Mouse (Mus musculus) NIH3T3 (cell line): ENCODE data around the gene Zcchc17.

ENCODE experiments used
- DNase-seq: peaks from one replicate; pipeline ENCODE4 v3.0.0-alpha.2; 2012; ENCODE audit warnings: low read depth

Gene Zcchc17

DNA sequence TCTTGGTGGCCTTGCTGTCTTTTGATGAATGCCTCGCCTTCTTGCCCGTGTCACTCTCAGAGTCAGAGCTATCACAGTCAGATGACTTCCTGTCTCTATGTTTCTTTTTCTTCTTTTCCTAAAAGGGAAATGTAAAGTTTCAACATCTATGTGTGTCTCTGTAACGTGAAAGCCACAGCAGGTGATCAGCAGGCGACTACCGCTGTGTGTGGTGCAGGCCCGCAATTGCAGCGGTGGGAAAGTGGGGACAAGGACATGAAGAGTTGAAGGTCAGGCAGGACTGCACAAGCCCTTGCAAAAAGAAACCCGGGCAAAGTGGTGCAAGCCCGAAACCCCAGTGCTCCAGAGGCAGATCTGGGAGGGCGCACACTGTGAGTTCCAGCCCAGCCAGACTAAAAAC, 43.1 kb downstream of the Zcchc17 start:
- no peak for DNase-seq

DNA sequence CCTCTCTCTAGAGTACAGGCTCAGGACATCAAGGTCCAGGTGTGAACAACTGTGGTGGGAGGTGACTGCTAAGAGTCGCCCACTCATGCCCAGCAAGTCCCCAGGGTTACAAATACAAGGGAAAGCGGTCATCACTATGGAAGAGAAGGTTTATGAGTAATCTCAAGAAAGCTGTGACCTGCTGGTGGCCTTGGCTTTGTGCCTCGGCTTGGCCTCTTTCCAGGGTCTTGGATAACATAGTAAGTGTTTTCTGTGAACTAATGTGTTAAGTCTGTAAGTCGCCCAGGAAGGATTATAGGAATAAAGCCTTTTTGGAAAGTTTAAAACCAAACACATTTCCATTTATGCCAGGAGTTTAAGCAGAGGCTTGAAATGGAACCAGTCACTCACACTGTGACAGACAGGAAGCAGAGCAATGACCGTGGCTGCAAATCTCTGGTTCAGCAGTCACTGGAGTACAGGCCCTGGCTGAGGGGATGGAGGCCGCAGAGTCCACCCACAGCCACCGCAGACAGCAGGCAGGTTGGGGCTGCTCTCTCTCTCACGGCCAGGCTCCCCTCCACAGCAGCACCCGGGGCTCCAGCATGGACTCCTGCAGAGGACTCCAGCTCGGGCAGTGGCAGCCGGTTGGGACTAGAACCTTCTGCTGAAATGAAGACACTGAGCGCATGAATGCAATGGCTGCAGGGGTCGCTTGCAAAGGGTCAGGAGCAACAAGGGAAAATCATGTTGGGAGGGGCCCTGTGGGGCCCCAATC, 43.8 kb downstream of the Zcchc17 start:
- DNase-seq = peak; percentile 63

DNA sequence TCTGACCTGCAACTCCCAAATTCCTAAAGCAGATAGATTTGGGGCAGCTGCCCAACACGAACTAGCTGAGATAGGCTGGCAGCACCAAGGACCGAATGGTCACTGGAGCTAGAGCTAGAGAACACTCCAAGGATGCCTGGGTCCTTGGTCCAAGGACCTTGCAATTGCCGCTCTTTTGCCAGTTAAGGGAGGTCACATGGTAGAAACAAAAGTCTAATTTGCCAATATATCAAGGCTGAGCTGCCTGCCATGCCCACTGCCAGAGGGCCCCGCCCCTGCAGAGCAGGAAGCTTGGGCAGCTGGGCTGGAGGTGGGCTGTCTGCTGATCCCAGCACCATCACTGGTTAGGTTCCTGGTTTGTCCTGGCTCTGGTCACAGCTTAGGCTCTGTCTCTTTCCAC, 46.2 kb downstream of the Zcchc17 start:
- no peak for DNase-seq

DNA sequence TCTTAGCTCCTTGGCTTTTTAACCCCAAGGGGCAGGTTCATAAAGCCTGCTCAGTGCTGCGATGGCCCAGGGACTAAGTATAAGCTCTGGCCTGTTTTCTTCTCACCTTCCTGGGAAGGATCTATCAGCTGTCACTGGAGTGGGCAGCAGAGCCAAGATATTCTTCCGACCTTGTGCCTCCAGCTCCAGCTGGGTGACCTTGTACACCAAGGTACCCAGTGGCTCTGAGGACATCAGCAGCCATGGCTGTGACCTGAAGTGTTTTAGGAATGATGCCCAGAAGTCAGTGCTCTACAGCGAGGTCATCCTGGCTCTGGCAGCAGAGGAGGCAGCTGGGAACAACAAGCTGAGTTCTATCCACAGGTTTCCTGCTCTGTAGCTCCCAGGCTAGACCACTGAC, 47.2 kb downstream of the Zcchc17 start:
- no peak for DNase-seq

DNA sequence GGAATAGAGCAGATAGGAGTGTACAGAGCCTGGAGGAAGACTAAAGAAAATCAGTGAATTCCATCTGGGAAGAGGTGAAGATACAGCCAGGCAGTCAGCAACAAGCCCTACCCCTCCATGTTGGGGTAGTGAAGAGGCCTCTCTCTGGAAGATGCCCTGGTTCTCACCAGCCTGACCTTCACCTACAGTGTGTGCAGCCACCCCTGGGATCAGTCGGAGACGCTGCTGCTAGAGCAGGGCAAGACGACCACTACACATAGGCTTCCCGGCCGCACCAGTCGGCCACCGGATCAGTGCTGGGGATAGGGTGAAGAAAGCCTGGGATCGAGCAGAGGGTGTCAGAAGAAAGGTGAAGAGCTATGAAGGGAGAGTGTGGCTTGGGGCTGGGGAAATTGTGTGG, 50.5 kb downstream of the Zcchc17 start:
- no peak for DNase-seq

DNA sequence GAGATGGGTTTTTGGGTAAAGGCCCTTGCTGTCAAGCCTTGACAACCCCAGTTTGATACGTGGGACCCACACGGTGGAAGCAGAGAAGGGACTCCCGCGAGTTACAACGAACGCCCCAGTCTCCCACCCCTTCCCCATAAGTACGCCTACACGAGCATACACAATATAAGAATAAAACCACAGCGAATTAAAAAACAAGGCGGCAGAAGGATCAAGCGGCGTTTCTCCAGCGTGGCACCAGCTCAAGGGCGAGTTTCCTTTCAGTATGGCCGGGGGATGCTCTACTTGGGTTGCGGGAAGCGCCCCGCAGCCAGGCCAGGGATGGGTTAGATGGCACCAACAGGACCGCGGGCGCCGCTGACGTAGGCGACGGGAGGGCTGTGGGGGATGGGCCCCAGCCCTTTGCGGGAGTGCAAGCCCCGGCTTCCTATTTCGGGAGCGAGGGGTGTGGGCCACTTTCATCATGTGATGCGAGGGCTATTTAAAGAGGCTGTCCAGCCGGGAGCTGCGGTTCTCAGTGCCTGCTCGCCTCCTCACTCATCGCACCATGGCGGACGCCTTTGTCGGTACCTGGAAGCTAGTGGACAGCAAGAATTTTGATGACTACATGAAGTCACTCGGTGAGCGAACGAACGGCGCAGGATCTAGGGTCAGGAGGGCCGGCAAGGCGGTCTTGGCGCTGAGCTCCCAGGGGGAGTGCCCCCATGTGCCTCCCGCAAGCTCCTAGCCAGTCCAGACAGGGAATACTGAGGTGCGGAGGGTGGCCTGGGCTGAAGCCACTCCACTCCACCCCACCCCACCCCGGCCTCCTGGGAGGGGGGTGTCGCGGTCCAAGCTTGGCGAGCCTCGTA, 51.3 kb downstream of the Zcchc17 start, which contains the start of the genes Fabp3 and Gm10570:
Gene Fabp3, plus strand, starts transcription at position 365 of the 851 bp plus-strand sequence.
Gene Gm10570, minus strand, starts transcription at position 444 of the 851 bp plus-strand sequence.
- DNase-seq = no peak

DNA sequence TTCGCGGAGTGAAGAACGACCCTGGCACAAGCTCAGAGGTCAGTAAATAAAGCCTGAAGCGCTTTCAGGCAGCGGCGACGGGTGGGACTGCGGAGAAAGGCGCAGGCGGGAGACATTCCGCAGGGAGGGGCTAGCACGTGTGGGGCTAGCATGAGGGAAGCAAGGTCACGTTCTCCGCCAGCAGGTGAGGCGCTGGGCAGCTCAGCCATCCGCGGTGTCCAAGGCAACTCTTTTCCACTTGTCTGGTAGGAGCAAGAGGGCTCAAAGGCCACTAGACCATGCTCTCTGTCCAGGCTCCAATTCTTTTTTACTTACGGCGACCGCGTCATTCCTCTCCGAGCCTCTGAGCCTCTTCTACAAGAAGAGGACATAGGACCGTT, 51.9 kb downstream of the Zcchc17 start:
- no peak for DNase-seq

DNA sequence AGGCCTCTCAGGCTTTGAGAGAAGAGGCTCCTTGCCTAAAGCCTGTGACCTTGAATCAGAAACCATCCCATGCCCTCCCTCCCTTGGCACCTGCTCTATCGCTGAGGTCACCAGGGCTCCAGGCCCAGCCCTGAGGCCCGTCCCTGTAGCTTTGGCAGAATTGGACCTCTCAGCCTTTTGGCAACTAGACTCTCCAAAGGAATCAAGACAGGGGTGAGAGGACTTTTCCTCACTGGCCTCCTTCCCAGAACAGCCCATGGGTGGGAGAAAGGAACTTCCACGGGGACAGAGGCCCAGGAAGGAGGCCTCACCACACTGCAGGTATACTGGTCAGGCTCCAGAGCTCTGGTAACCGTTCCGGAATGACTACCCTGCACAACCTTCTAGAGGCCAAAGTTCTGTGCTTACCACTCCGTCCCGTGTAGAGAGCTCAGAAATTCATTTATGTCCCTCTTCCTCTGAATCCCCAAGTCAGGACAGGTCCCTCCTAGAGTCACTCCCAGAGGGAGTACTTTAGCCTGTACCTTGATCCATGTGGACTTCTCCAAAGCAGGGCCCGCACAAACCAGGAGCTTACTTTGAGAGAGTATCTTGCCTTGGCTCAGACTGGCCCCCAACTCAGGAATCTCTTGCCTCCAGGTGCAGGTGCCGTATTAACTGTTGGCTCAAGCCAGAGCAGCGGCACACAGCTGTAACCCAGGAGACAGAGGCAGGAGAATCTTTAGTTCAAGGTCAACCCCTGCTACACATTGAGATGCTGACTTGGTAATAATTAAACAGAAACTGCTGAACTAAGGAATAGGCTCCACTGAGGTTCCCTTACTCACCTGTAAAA, 52.7 kb downstream of the Zcchc17 start:
- DNase-seq = no peak

DNA sequence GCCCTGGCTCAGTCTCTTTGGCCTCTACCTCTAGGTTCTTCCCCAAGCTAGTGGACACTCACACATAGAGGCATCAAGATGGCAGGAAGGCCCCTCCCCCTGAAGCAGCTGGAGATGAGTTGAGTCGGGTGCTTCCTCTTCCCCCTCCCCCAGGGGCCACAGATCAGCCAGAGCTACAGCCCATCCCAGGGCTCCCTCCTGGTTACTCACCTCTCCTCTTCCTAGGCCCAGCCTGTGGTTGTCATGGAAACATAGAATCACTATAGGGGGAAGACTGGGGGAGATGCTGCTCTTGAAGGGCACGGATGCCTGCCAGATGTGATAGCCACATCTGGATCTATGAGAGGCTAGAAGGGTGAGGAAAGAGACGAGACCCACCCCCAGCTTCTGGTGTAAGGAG, 55.0 kb downstream of the Zcchc17 start:
- no peak for DNase-seq

DNA sequence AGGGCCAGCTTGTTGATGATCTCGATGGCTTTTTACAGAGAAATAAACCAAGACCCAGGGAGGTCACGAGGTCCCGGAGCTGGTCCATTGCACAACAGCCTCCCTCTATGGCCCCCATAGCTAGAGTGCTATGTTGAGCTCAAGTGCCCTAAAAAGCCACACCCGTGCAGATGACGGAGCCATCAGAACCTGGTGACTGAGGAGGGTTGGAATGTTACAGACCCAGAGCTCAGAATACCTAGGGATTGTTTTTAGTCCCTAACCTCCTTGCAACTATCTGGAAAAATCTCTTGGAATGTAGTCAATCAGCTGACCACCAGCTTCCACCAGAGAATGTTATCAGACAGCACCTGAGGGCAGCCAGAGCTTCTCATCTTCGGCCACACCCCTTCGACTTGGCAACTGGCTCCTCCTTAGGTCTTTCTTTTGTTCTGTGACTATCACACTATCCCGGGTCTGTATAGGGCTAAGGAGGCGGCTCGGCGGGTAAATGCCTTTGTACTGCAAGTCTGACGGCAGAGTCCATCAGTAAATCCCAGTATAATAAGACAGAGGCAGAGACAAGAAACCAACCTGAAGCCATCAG, 57.4 kb downstream of the Zcchc17 start:
- no peak for DNase-seq

DNA sequence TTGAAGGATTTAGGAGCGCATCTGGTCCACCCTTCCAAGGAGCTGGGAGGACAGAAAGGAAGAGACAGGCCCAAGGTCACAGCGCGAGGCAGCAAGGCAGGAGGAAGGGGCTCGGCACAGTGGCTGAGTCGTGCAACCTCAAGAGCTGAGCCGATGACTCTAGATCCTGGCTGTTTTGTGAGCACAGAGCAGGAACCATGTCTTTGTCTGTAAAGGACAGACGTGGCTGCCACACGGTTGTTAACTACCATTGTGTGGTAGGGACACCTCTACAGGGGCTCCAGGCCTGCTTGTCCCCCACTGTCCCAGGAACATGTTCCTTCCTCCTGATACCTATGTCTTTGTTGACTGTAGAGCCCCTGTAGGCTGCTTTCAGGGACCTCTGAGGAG, 60.1 kb downstream of the Zcchc17 start:
- no peak for DNase-seq

DNA sequence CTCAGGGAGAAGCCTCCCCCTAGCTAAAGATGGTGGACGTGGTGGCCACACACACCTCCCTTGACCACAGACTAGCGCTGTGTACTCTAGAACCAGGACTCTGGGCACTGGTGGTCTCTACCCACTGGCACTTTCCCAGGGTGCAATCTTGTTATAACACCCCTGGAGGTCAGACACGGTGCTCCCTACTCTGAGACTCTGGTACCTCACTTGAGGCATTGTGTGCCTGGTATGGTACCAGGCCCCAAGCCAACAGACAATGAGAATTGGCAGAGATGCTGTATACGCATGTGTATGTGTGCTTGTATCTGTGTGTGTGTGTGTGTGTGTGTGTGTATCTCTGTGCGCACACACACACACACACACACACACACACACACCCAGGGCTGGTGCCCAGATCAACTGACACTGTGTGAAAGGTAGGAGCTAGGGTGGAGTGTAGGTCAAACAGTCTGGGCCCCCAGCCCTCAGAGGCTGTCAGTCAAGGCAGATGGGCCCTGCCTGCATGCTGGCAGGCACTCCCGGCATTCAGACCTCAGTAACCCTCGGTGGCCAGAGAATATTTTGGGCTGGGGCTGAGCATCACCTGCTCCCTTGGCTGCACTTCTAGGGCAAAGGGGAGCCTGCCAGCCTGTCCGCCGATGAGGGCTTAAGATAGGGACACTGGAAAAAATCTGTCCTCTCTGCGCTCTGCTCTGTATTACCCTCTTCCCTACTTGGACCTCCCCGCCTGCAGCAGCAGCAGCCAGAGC, 60.7 kb downstream of the Zcchc17 start:
- no peak for DNase-seq

DNA sequence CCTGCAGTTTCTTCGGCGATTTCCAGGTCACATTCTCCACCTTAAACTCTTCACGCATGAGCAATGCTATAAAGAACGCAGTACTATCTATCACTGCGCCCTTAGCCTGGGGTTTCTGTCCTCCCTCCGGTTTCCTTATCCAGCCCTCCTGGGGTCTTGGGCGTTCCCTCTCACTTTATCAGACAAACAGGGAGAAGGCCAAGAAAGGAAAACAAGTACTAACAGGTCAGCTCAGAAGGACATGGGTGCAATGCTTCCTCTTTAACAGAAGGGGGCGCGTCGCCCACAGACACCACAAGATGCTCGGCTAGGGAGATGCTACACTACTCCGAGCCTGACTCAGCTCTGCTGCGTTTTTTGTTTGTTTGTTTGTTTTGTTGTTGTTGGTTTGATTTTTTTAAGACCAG, 62.6 kb downstream of the Zcchc17 start:
- peak; percentile 75 for DNase-seq

DNA sequence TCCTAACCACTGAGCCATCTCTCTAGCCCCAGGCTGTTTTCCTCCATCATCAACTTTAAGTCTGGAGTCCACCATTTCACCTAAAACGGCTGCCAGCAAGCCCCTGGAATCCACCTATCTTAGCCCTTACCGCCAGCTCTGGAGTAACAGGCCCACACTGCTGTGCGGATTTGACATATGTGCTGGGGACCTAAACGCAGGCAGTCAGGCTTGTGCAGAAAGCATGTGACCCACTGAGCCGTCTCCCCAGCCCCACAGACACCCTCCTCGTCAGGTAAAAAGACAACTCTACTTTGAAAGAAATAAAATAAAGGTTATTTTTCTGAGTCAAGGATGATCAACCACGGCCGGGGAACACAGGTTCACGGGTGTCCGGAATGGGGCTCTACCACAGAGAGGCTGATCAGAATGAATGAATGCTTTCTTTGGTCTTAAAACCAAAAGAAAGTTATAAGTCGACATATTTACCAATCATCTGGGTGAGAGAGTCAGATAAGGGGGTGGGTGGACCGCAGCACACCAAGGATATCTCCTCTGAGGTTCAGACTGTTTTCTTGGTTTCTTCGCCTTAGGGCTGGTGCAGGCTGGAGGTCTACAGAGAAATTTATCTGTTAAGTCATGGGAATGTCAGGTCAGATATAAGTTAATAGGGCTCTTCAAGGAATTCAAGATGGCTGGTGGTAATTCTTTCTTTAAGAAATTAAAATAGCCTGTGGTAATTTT, 63.3 kb downstream of the Zcchc17 start:
- DNase-seq = no peak

DNA sequence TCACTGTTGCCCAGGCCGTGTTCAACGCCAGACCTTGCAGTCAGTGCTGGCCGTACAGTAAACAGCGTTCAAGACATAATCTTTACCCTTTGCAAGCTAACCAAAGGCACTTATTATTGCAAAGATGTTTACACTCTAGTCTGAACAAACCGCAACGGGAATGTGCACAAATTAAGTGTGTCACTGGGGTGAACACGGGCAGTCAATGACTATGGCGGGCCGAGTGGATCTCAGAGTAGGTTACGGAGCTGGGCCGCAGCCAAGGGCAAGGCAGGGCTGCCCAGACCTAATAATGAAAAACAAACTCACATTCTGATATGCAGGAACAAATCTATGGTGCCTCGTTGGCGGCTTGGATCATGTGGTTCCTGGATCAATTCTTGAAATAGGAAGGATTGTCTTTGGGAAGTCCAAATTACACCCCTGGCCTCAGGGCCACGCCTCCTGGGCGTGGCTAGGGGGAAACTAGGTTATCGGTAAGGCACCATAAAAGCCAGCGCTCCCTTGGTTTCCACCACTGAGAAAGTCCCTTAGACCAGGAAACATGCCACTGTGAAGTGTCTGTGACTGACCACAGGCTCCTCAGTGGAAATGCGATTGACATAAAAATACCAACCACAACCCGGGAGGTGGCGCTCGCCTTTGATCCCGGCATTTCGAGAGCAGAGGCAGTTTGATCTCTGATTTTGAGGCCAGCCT, 64.5 kb downstream of the Zcchc17 start:
- no peak for DNase-seq

DNA sequence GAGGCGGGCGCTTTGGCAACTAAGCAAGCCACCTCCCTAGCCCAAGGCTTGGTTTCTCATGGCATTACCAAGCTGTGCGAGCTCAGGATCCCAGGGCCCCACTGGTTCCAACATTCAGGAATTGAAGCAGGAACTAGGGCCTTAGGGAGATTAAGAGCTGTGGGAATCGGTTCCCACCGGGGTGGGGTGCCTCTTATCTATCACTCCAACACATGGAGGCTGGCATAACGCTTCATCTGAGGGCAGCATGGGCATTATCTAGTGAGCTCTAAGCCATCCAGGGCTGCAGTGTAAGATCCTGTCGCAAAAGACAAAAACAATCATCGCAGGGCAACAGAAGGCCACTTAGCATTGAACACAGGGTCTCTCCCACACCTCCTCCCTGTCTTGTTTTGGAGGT, 65.2 kb downstream of the Zcchc17 start:
- no peak for DNase-seq

DNA sequence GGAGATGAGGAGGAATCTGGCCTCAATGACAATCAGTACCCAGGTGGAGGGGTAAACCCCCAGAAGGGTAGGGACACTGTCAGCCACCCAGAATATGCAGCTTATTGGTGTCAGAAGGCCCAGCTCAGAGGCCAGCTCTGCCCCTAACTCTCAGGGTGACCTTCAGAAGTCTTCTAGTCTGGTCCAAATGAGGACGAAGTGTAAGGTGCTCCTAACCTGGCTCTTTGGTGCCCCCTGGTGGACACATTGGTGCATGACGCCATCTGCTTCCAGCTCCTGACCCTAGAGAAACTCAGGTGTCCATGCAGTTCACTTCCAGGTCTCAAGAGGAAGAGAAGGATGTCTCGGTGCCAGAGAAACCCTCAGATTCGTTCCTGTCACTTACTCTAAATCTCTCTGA, 67.5 kb downstream of the Zcchc17 start:
- peak; percentile 91 for DNase-seq

DNA sequence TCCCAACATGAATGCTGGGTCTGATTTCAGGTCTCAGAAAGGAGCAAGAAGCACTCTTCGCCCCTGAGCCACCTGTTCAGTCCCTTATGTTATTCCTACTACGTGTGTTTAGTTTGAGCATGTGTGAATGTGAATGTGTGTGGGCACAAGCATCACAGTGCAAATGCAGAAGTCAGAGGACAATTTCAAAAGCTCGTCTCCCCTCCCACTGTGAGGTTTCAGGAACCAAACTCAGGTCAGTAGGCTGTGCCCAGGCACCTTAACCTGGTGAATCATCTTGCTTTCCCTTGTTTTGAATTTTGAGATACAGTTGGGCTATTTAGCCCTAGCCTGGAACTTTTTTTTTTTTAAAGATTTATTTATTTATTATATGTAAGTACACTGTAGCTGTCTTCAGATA, 69.9 kb downstream of the Zcchc17 start:
- no peak for DNase-seq

DNA sequence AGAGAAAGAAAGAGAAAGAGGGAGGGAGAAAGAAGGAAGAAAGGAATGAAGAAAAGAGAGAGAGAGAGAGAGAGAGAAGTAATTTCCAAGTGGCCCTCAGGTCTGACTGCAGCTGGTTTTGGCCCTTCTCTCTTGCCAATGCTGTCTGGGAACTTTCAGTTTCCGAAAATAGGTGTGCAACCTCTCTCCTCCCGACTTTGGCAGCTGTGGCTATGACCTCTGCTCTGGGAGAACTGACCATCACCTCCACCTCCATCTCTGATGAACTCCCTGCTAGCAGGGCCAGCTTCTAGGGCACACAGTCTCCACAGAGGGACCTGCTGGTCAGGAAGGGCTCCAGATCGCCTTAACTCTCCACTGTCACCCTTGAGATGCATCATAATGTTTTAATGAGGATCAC, 73.2 kb downstream of the Zcchc17 start:
- DNase-seq = no peak

DNA sequence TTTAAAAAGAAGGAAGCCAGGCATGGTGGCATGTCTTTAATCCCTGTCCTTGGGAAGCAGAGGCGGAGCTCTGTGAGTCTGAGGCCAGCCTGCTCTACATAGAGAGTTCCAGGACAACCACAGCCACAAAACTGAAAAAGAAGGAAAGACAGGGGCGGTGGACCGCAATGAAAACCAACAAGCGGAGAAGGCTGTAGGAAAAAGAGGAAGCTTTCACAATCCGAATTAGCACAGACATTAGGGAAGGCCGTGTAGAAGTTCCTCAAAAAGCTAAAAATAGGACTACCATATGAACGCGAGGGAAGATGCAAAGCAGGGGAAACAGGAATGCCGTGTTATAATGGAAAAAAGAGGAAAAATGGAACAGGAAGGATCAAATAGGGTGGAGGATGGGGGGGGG, 75.9 kb downstream of the Zcchc17 start:
- no peak for DNase-seq
